In genomic region chrX:71492634-71493278, GRCm38 (mm10) we compare ENCODE assay signal across 8 mouse cellular contexts. TPM values are rescaled to one million over a fixed set of nuclear protein-coding genes. Genes with fewer than 3 reads are reported as not detected.
DNase-seq lines count a peak whose midpoint lies in the region; ATAC-seq lines count a peak whose summit lies in the region.

Gene Cd99l2 (minus strand): TSS chrX:71492849.

- H3K9me3 ChIP-seq in heart, embryonic 14.5 days (ENCODE audit: control insufficient read depth, low read length): no peaks in the 10 kb centered on the region
- no peaks in the 10 kb centered on the region for H3K9me3 ChIP-seq in liver, embryonic 13.5 days (replicated peaks)
- no peaks in the 10 kb centered on the region for H3K9me3 ChIP-seq in stomach, embryonic 16.5 days (replicated peaks; ENCODE audit: control insufficient read depth, low read length)

- H3K4me3 ChIP-seq in brown adipose tissue, adult 24 weeks (ENCODE audit: insufficient read depth, low read depth, low read length): peak within 1 kb of the TSS; percentile 89
- peak within 1 kb of the TSS; percentile 55 to 86 for H3K4me3 ChIP-seq in heart, embryonic 14.5 days (ENCODE audit: control insufficient read depth in 1 of 2, insufficient read depth in 1 of 2, low read depth in 1 of 2, low read length in 2 of 2)
- peak within 1 kb of the TSS; percentile 70 for H3K4me3 ChIP-seq in liver, embryonic 13.5 days (replicated peaks)
- H3K4me3 ChIP-seq in stomach, embryonic 16.5 days (replicated peaks; ENCODE audit: low read length): peak within 1 kb of the TSS; percentile 59

- peak; percentile 99 for ATAC-seq in heart, embryonic 14.5 days (ENCODE audit: insufficient number of reproducible peaks, insufficient read depth, low FRiP score, low read depth)
- ATAC-seq in liver, embryonic 13.5 days (ENCODE audit: low read depth): peak; percentile 97
- peak; percentile 98 for ATAC-seq in stomach, embryonic 16.5 days (ENCODE audit: insufficient read depth, low FRiP score)

- peak within 1 kb of the TSS; percentile 86 for H3K27ac ChIP-seq in brown adipose tissue, adult 24 weeks (replicated peaks; ENCODE audit: low read depth, low read length)
- peak within 1 kb of the TSS; percentile 81 to 95 for H3K27ac ChIP-seq in heart, embryonic 14.5 days (replicated peaks in 1 of 2; ENCODE audit: control insufficient read depth in 1 of 2, insufficient read depth in 1 of 2, low read depth in 2 of 2, low read length in 2 of 2)
- H3K27ac ChIP-seq in liver, embryonic 13.5 days: peak within 1 kb of the TSS; percentile 75
- H3K27ac ChIP-seq in stomach, embryonic 16.5 days (ENCODE audit: low read length): peak within 1 kb of the TSS; percentile 93

- 19% methylated on average over 23 of the region's 23 CpGs for WGBS in heart, embryonic 14.5 days
- WGBS in liver, embryonic 13.5 days (ENCODE audit: insufficient replicate concordance): 6% methylated on average over 23 of the region's 23 CpGs
- WGBS in stomach, embryonic 16.5 days: 21% methylated on average over 22 of the region's 23 CpGs

- H3K27me3 ChIP-seq in heart, embryonic 14.5 days (ENCODE audit: control insufficient read depth, insufficient read depth, low read length): no peaks in the 10 kb centered on the region
- H3K27me3 ChIP-seq in liver, embryonic 13.5 days: peaks cover 5% of the 10 kb centered on the region; the same call in 1 of the 2 replicates
- H3K27me3 ChIP-seq in stomach, embryonic 16.5 days (ENCODE audit: control insufficient read depth, insufficient read depth, low read length): peaks cover 2% of the 10 kb centered on the region; the same call in 1 of the 2 replicates

- H3K4me1 ChIP-seq in brown adipose tissue, adult 24 weeks (ENCODE audit: control insufficient read depth, insufficient read depth, insufficient read length, low read length): peaks cover 2% of the 10 kb centered on the region; the same call in 1 of the 2 replicates
- H3K4me1 ChIP-seq in heart, embryonic 14.5 days (ENCODE audit: control insufficient read depth in 2 of 2, insufficient read depth in 2 of 2, low read length in 2 of 2): peaks cover 2 to 5% of the 10 kb centered on the region in 2 experiments; a peak in 1 of 4 replicates
- peaks cover 31% of the 10 kb centered on the region for H3K4me1 ChIP-seq in liver, embryonic 13.5 days (replicated peaks)
- peaks cover 3% of the 10 kb centered on the region; the same call in 1 of the 2 replicates for H3K4me1 ChIP-seq in stomach, embryonic 16.5 days (ENCODE audit: control insufficient read depth, insufficient read depth, low read length)

- H3K4me2 ChIP-seq in heart, embryonic 14.5 days (ENCODE audit: low read length): peak within 1 kb of the TSS; percentile 71
- H3K4me2 ChIP-seq in liver, embryonic 13.5 days: peak within 1 kb of the TSS; percentile 81
- H3K4me2 ChIP-seq in stomach, embryonic 16.5 days (ENCODE audit: low read depth, low read length): peak within 1 kb of the TSS; percentile 69

- DNase-seq in CD4-positive, CD25-positive, alpha-beta regulatory T cell, adult 2 months (ENCODE audit: low read depth, low spot score): peak; percentile 92
- DNase-seq in fibroblast of lung, adult 2 months (ENCODE audit: low read depth): peak; percentile 62
- peak; percentile 92 for DNase-seq in kidney, postnatal 14 days
- peak; percentile 83 for DNase-seq in liver, embryonic 13.5 days
- DNase-seq in neural tube, embryonic 10.5 days (ENCODE audit: extremely low spot score, low spot score): peak; percentile 79

- H3K9ac ChIP-seq in heart, embryonic 14.5 days (ENCODE audit: low read length): peak within 1 kb of the TSS; percentile 74
- peak within 1 kb of the TSS; percentile 83 for H3K9ac ChIP-seq in liver, embryonic 13.5 days
- H3K9ac ChIP-seq in stomach, embryonic 16.5 days (ENCODE audit: low read length): peak within 1 kb of the TSS; percentile 78

- H3K36me3 ChIP-seq in heart, embryonic 14.5 days (ENCODE audit: control insufficient read depth, insufficient read depth, low read length): no peaks in the 10 kb centered on the region
- H3K36me3 ChIP-seq in liver, embryonic 13.5 days: no peaks in the 10 kb centered on the region
- no peaks in the 10 kb centered on the region for H3K36me3 ChIP-seq in stomach, embryonic 16.5 days (ENCODE audit: control insufficient read depth, insufficient read depth, low read length)

RNA-seq across cellular contexts. Expression of gene Cd99l2, which starts in this region (rescaled TPM):
- 35.0 and 51.5 TPM in 2 replicates for polyA plus RNA-seq in brown adipose tissue, adult 24 weeks (2012; ENCODE audit: insufficient read depth, insufficient read length, missing spikeins)
- 26.4 and 28.5 TPM in 2 replicates for polyA plus RNA-seq in heart, embryonic 14.5 days (2014; fragmentation: Nextera tagmentation; extraction: Ambion mirVana)
- 11.0 and 11.8 TPM in 2 replicates for polyA plus RNA-seq in liver, embryonic 13.5 days (2015; fragmentation: Nextera tagmentation; extraction: Ambion mirVana)
- polyA plus RNA-seq in stomach, embryonic 16.5 days (2015; fragmentation: Nextera tagmentation; extraction: Ambion mirVana): 33.2 and 35.8 TPM in 2 replicates

Comparison
In these comparisons a context has a peak if more than half of its experiments do, and no peak if none do; other contexts are left out.
1. Peak in every context shown above with its lines: DNase-seq, ATAC-seq, H3K4me3 ChIP-seq and H3K27ac ChIP-seq.